13 mouse cellular contexts compared by ENCODE assay signal in the genomic region with DNA sequence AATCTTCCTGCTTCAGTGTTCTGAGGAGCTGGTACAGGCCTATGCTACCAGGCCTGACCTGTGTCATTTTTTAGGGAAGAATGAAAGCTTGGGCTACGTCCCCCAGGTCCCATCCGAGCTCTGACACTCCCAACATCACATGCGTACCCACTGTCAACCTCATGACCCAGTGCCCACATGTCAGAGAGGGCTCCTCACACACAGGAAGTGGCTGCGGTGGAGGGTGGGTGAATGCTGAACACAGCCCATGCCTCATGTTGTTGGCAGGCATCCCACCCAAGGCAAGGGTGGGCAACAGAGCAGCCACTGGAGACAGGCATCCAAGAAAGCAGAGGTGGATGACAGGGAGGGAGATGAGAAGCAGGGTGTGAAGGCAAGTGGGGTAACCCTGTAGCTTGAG. TPM values are rescaled to one million over a fixed set of nuclear protein-coding genes. Genes with fewer than 3 reads are reported as not detected.
DNase-seq lines count a peak whose midpoint lies in the region; ATAC-seq and TF ChIP-seq lines count a peak whose summit lies in the region.
"Had no signal": no experiment of that assay in that cellular context is flagged by ENCODE, and none has a peak within 500 bp of the region (broad histone marks: within the 10 kb centered on the region; RNA-seq: fewer than 3 reads in every experiment).

No protein-coding gene starts in this region.

- peak; percentile 78 to 83 for DNase-seq in B cell, adult 2 months
- no peak for DNase-seq in G1E (ENCODE audit: low spot score)
- peak; percentile 52 for DNase-seq in lung, postnatal 25 days (ENCODE audit: low spot score)
- DNase-seq in splenic B cell, adult 2 months (ENCODE audit: low read depth, low spot score) = peak; percentile 90
- no peak for DNase-seq in frontal cortex, postnatal 25 days (ENCODE audit: low spot score in 2 of 2)
- DNase-seq in cerebellum, postnatal 36 days = no peak
- no peak for DNase-seq in ovary, postnatal 14 days (ENCODE audit: low spot score)
- DNase-seq: cerebellum, adult 2 months; heart, postnatal 4 days; kidney, adult 18-20 months; right cerebral cortex, postnatal 25 days had no signal

- ATAC-seq in G1E (ENCODE audit: extremely low read depth, insufficient number of reproducible peaks, low FRiP score, poor library complexity, severe bottlenecking) = no peak

- peaks cover 87% of the 10 kb centered on the region for H3K4me1 ChIP-seq in G1E (ENCODE audit: insufficient read depth, low read depth, low read length)

- peaks cover 6% of the 10 kb centered on the region for H3K9me3 ChIP-seq in G1E (replicated peaks)
- H3K9me3 ChIP-seq: limb, embryonic 15.5 days had no signal

- TF ChIP-seq CTCF in G1E (IDR thresholded peaks at IDR 0.05; ENCODE audit: low read depth, low read length) = no peak

- peak overlapping the region; percentile 59; the same call in 1 of the 2 replicates for H3K4me3 ChIP-seq in G1E (ENCODE audit: low read depth, low read length)
- H3K4me3 ChIP-seq: forebrain, embryonic 12.5 days; limb, embryonic 15.5 days had no signal

- H3K27me3 ChIP-seq in G1E (ENCODE audit: insufficient read depth, low read length) = no peaks in the 10 kb centered on the region
- H3K27me3 ChIP-seq in splenic B cell, adult 2 months (ENCODE audit: control insufficient read depth, insufficient read depth, low read length, poor library complexity, severe bottlenecking) = no peaks in the 10 kb centered on the region
- H3K27me3 ChIP-seq: limb, embryonic 15.5 days had no signal

- peaks cover 84% of the 10 kb centered on the region for H3K36me3 ChIP-seq in G1E (replicated peaks)
- H3K36me3 ChIP-seq in splenic B cell, adult 2 months (ENCODE audit: control insufficient read depth, insufficient read depth, low read length, poor library complexity, severe bottlenecking) = peaks cover 12% of the 10 kb centered on the region
- H3K36me3 ChIP-seq: forebrain, embryonic 12.5 days had no signal

RNA-seq across cellular contexts. Expression of a gene that starts 4.4 kb away (rescaled TPM):
- total RNA-seq in G1E (2014; fragmentation: Nextera tagmentation) (223 and 228 TPM in 2 replicates), G1E (2017) (405 and 468 TPM in 2 replicates)
- 69.3 and 92.9 TPM in 2 replicates for polyA plus RNA-seq in G1E (2012)

RNA-seq across cellular contexts. Expression of a gene that starts 21.7 kb away (rescaled TPM):
- total RNA-seq in G1E (2014; fragmentation: Nextera tagmentation) (101 and 141 TPM in 2 replicates), G1E (2017) (226 and 266 TPM in 2 replicates)
- 58.0 and 77.5 TPM in 2 replicates for polyA plus RNA-seq in G1E (2012)

RNA-seq across cellular contexts. Expression of a gene that starts 37.7 kb away (rescaled TPM):
- total RNA-seq in G1E (2014; fragmentation: Nextera tagmentation) = 104 and 109 TPM in 2 replicates
- total RNA-seq in G1E (2017) = 89.4 and 116 TPM in 2 replicates
- polyA plus RNA-seq in G1E (2012) = 150 and 153 TPM in 2 replicates

Comparison
In these comparisons a context has a peak if more than half of its experiments do, and no peak if none do; other contexts are left out.
1. DNase-seq: peak in B cell, adult 2 months (2 of 2), lung, postnatal 25 days (single experiment) and splenic B cell, adult 2 months (single experiment); none in G1E (single experiment), frontal cortex, postnatal 25 days (0 of 2), cerebellum, postnatal 36 days (0 of 2) and ovary, postnatal 14 days (single experiment).